Comparison of ENCODE assay signal across 8 mouse cellular contexts in the genomic region with DNA sequence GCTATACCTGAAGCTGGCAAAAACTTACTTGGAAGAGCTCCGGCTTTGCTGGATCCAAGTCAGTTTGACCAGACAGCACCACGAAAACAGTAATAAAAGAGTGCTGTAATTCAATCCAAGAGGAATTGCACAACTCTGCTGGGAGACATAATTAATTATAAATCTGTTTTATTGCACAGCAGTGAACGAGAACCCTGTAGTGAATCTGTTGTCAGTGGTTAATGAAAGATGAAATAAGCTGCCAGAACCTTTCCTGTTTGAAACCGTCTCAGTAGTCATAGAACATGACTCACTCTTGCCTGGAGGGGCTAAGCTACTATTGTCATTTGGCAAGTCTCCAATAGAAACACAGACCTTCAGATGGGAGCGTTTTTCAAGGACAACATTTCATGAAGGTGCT. TPM values are rescaled to one million over a fixed set of nuclear protein-coding genes. Genes with fewer than 3 reads are reported as not detected.
DNase-seq lines count a peak whose midpoint lies in the region; ATAC-seq and TF ChIP-seq lines count a peak whose summit lies in the region.

No protein-coding gene starts in this region.

- no peak for TF ChIP-seq CTCF in E14TG2a.4 (conservative IDR thresholded peaks at IDR 0.05; ENCODE audit: low read length)
- TF ChIP-seq CTCF in kidney, postnatal 0 days (IDR thresholded peaks at IDR 0.05; ENCODE audit: low read depth): no peak

- no peaks in the 10 kb centered on the region for H3K27me3 ChIP-seq in E14TG2a.4 (ENCODE audit: insufficient read depth, low read length)
- H3K27me3 ChIP-seq in forebrain, embryonic 10.5 days (ENCODE audit: poor library complexity, severe bottlenecking): no peaks in the 10 kb centered on the region
- no peaks in the 10 kb centered on the region for H3K27me3 ChIP-seq in kidney, postnatal 0 days (ENCODE audit: insufficient read depth, low read length)

- H3K9me3 ChIP-seq in E14TG2a.4 (ENCODE audit: low read length): no peaks in the 10 kb centered on the region
- H3K9me3 ChIP-seq in forebrain, embryonic 10.5 days: no peaks in the 10 kb centered on the region
- H3K9me3 ChIP-seq in kidney, postnatal 0 days (replicated peaks; ENCODE audit: low read length): no peaks in the 10 kb centered on the region

- WGBS in forebrain, embryonic 10.5 days: 70% methylated on average over 5 of the region's 5 CpGs
- WGBS in kidney, postnatal 0 days: 5% methylated on average over 5 of the region's 5 CpGs

- H3K4me3 ChIP-seq in E14TG2a.4 (replicated peaks; ENCODE audit: low read length): peak overlapping the region; percentile 87
- H3K4me3 ChIP-seq in forebrain, embryonic 10.5 days: peak overlapping the region; percentile 69
- H3K4me3 ChIP-seq in kidney, postnatal 0 days (replicated peaks; ENCODE audit: low read depth, low read length): peak overlapping the region; percentile 64

- H3K36me3 ChIP-seq in E14TG2a.4 (ENCODE audit: insufficient read depth, low read length): no peaks in the 10 kb centered on the region
- H3K36me3 ChIP-seq in forebrain, embryonic 10.5 days (replicated peaks): peaks cover 9% of the 10 kb centered on the region
- H3K36me3 ChIP-seq in kidney, postnatal 0 days (ENCODE audit: insufficient read depth, low read length): no peaks in the 10 kb centered on the region

- H3K4me1 ChIP-seq in E14TG2a.4 (replicated peaks; ENCODE audit: low read depth, low read length): peaks cover 39% of the 10 kb centered on the region
- peaks cover 18% of the 10 kb centered on the region for H3K4me1 ChIP-seq in forebrain, embryonic 10.5 days
- H3K4me1 ChIP-seq in kidney, postnatal 0 days (replicated peaks; ENCODE audit: insufficient read depth, low read length): 0 out of 2 replicates have a peak, but pooled peaks cover 4% of the 10 kb centered on the region

- peak overlapping the region; percentile 73 for H3K9ac ChIP-seq in kidney, postnatal 0 days (ENCODE audit: low read depth, low read length)

- H3K27ac ChIP-seq in forebrain, embryonic 10.5 days: peak overlapping the region; percentile 97
- peak overlapping the region; percentile 95 for H3K27ac ChIP-seq in kidney, postnatal 0 days

- peak overlapping the region; percentile 83 for H3K4me2 ChIP-seq in kidney, postnatal 0 days (ENCODE audit: low read length)

- peak; percentile 68 for ATAC-seq in kidney, postnatal 0 days (replicated peaks; ENCODE audit: low FRiP score, low read depth)

- DNase-seq in gastrocnemius, adult 18-20 months (ENCODE audit: low spot score): peak; percentile 11
- no peak for DNase-seq in gastrocnemius, postnatal 4 days (ENCODE audit: low spot score in 2 of 2)
- DNase-seq in forebrain, embryonic 10.5 days (ENCODE audit: extremely low spot score, low spot score): no peak
- DNase-seq in kidney, postnatal 0 days (ENCODE audit: low spot score): peak; percentile 85
- peak; percentile 3 for DNase-seq in retina, embryonic 14.5 days (ENCODE audit: low spot score)
- DNase-seq in urinary bladder, adult 18-20 months (ENCODE audit: low spot score in 2 of 2): no peak
- no peak for DNase-seq in spleen, postnatal 14 days (ENCODE audit: low spot score in 2 of 2)

RNA-seq across cellular contexts. Expression of a gene that starts 0.7 kb away (rescaled TPM):
- total RNA-seq in gastrocnemius, adult 18-20 months (2021): 10 to 100 TPM; 16.3 to 17.4 TPM
- total RNA-seq in gastrocnemius, postnatal 4 days (2021): 10 to 100 TPM; 29.4 to 31.1 TPM
- 48.4 and 49.7 TPM in 2 replicates for polyA plus RNA-seq in forebrain, embryonic 10.5 days (2016; fragmentation: Nextera tagmentation; extraction: Ambion mirVana)
- polyA plus RNA-seq in kidney, postnatal 0 days (2015; fragmentation: Nextera tagmentation; extraction: Ambion mirVana): 48.0 and 53.7 TPM in 2 replicates

RNA-seq across cellular contexts. Expression of a gene that starts 22.8 kb away (rescaled TPM):
- total RNA-seq in gastrocnemius, adult 18-20 months (2021): 10 to 100 TPM; 10.2 to 12.0 TPM
- 10 to 100 TPM; 25.9 to 29.2 TPM for total RNA-seq in gastrocnemius, postnatal 4 days (2021)
- 67.2 and 71.4 TPM in 2 replicates for polyA plus RNA-seq in forebrain, embryonic 10.5 days (2016; fragmentation: Nextera tagmentation; extraction: Ambion mirVana)
- polyA plus RNA-seq in kidney, postnatal 0 days (2015; fragmentation: Nextera tagmentation; extraction: Ambion mirVana): 48.4 and 52.7 TPM in 2 replicates

RNA-seq across cellular contexts. Expression of a gene that starts 23.1 kb away (rescaled TPM):
- 10 to 100 TPM; 16.8 to 17.6 TPM for total RNA-seq in gastrocnemius, adult 18-20 months (2021)
- 10 to 100 TPM; 24.1 to 29.7 TPM for total RNA-seq in gastrocnemius, postnatal 4 days (2021)
- 54.8 and 56.3 TPM in 2 replicates for polyA plus RNA-seq in forebrain, embryonic 10.5 days (2016; fragmentation: Nextera tagmentation; extraction: Ambion mirVana)
- polyA plus RNA-seq in kidney, postnatal 0 days (2015; fragmentation: Nextera tagmentation; extraction: Ambion mirVana): 48.0 TPM in 2 replicates

Comparison
In these comparisons a context has a peak if more than half of its experiments do, and no peak if none do; other contexts are left out.
1. DNase-seq: peak in gastrocnemius, adult 18-20 months (single experiment), kidney, postnatal 0 days (single experiment) and retina, embryonic 14.5 days (single experiment); none in gastrocnemius, postnatal 4 days (0 of 2), forebrain, embryonic 10.5 days (single experiment), urinary bladder, adult 18-20 months (0 of 2) and spleen, postnatal 14 days (0 of 2).
2. Peak in every context shown above with its lines, with median percentiles within 50 percentile points of each other: H3K4me3 ChIP-seq.